Mouse (Mus musculus) regulatory T cell (primary cell): ENCODE data around the gene Dhfr.

Experiments
- in situ Hi-C: fragments of 300-600 bp; cut with MboI, MseI; formaldehyde crosslinking; loops from one replicate; pipeline ENCODE4 v1.15.1; 2025; ENCODE audit warnings: high pct_unique_total_duplicates

Dhfr gene

DNA sequence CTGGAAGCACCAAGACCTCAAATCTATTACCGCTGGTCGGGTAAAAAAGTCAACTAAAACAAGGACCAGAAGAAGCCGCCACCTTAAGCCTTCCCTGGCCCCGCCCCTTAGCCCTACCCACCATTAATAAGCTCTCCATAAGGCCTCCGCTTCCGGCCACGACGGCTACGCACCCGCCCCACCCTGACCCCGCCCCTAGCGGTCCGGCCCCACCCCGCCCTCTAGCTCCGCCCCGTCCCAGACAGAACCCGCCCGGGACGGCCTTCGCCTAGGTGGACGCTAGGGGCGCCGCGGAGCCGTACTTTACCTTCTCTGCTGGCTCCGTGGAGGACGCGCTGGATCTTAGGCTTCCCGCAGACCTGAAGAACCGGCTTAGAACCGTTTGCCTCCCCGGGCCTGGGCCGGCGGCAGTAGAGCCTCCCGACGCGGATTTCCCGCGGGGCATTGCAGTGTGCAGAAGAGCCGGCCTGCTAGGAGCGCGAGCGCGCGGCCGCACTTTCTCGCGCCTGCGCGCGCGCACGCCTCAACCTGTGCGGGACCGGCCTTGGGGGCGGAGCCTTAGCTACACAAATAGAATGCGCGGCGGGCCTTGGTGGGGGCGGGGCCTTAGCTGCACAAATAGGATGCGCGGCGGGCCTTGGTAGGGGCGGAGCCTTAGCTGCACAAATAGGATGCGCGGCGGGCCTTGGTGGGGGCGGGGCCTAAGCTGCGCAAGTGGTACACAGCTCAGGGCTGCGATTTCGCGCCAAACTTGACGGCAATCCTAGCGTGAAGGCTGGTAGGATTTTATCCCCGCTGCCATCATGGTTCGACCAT lies at the start of gene Dhfr, which contains the start of gene Msh3:
TSS of gene Dhfr (plus strand) at position 271 of the 816 bp plus-strand sequence.
TSS of gene Msh3 (minus strand) at position 548 of the 816 bp plus-strand sequence.
- in situ Hi-C loops = loop anchor here (10.0 to 25.0 kb wide), 3 partner anchors 130 to 1133 kb away; partner anchors contain the start of genes Fam151b, Jmy and Tent2

DNA sequence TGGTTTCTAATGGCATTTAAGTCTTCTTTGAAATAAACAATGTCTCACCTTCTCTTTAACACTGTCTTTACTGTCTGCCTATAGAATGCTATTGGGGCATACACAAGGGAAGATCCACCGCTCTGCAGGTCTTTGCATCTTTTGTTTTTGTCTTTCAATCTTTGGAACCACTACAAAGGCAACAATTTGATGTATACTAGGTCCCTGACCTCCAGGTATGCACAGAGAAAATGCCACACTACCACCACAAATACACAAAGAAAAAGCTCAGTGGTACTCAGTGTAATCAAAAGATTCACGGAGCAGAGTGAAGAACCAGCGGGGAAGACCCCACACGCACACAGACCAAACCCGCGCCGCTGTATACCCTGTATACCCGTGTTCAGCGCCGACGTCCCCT lies 48.8 kb upstream of the Dhfr start, which contains the start of gene Gm20379:
TSS of gene Gm20379 (plus strand) at position 301 of the 400 bp plus-strand sequence.
- in situ Hi-C loops = no loop called here

DNA sequence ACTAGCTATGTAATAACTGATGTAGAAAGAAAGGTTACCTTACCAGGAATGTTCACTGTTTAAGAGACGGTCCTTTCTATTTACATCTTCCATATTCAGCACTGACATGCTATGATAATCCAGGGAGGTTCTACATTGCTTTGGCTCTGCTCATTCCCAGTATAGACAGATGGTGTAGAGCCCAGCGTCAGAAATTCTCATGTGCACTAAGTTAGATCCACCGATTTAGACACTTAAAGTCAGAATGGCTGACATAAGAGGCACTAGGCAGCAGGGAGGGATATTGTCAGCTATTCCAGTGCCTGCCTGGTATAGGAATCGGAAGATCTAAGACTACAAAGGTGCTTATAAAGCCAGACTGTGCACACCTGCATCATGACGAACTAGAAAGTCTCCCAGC lies 39.9 kb upstream of the Dhfr start:
- in situ Hi-C loops = no loop called here

DNA sequence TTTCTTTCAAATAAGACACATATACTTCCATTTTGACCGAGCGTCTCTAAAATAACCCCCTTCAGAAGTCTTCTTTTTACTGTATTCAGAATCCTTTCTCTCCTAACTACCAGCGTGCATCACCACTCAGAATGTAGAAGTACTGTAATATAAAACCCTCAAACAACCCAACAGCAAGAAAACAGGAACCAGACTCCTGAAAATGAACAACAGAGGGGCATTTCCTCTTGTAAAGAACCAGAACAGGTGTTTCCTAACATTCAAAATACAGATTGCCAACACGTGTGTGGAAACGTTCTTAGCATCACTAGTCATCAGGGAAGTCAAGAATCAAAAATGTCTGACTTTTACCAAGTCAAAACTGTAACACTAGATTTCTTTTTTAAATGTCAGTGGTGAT lies 33.8 kb upstream of the Dhfr start:
- in situ Hi-C loops = no loop called here

DNA sequence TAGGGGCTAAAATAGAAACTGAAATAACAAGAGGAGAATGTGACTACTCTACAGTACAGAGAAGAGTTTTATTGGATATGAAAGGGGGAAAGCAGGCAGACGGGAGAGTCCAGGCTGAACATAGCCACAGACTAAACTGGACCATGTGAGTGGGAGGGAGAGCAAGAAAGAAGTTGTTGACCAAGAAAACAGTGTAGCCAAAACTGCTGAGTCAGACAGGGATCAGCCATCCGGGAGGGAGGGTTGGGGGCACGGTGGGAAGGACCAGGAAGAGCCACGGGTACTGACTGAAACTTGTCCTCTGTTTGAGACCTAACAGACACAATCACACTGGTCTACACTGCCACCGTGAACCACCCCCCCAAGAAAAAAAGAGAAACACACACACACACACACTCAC lies 28.5 kb upstream of the Dhfr start:
- in situ Hi-C loops = loop anchor here (25.0 kb wide), 1 partner anchor 414 kb away; no protein-coding TSS in a partner anchor

DNA sequence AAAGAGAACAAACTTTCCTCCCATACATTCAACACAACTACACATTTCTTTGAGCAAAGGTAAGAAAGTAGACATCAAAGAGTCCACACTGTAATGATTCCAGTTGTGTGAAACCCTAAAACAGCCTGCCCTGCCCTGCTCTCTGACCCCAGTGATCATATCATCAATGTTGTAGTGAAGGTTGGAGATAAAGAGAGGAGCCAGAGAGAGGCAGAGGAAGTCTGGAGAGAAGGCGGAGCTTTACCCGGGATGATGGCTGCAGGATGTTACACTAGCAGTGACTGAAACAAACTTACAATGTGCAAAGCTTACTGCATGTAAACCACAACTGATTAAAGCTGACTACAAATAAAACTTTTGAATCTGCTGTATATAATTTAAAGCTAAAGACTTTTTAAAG lies 26.5 kb upstream of the Dhfr start:
- in situ Hi-C loops = loop anchor here (25.0 kb wide), 1 partner anchor 416 kb away; no protein-coding TSS in a partner anchor

DNA sequence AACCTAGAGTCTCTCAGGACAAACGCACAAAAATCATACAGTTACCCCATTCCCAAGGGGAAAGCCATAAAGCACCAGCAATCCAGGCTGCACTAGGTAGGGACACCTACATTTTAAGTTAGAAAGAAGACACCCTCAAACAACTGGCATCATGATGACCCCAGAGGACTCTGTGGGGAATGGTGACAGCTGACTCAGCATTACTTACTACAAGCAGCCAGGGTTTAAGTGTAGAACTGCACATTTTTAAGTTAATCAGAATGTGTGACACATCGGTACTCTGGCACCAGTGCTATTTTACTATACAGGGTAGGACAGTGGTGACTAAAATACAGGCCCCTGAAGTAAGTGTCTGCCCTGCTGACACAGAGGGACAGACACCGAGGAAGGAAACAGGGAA lies 23.9 kb upstream of the Dhfr start:
- in situ Hi-C loops = loop anchor here (25.0 kb wide), 1 partner anchor 418 kb away; no protein-coding TSS in a partner anchor

DNA sequence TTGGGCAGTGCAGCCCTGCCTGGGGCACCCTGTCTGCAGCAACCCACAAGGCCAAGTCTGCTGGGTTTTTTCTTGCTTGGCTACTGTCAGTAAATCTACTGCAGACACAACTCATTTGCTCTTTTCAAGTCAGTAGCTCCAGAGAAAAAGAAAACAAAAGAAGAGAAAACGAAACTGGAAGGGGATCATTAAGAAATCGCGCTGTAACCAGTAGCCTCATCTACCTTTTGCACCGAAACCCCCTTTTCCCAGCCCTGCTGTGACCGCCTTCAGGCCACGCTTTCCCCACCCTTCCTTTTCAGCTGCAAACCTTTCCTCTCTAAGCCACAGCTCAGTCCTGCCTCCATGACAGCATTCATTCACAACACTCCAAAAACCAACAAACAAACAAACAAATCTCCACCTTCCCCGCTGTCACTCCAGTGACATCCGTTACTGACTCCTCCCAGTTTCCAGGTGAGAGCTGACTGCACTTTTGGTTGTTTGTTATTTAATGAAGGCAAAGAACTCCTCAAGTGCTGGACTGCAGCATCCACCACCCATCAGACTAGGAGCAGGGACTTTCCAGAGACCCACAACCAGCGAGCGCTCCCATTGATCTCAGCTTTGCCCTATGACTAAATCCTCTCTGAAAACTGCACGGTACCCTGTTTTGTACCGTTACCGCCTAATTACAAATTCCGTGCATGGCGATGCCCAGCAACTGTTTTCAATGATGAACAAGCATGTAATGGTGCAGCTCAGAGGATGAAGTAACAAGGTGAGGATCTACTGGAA lies 22.2 kb upstream of the Dhfr start:
- in situ Hi-C loops = loop anchor here (25.0 kb wide), 1 partner anchor 420 kb away; no protein-coding TSS in a partner anchor

DNA sequence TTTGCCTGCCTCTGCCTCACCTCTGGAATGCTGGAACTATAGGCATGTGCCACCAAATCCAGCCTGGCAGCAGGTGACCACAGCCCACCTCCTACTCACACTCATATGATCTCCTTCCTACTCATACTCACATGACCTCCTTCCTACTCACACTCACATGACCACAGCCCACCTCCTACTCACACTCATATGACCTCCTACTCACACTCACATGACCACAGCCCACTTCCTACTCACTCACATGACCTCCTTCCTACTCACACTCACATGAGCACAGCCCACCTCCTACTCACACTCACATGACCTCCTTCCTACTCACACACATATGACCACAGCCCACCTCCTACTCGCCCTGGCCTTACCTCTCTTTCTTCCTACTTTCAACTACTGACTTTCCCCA lies 17.7 kb upstream of the Dhfr start:
- in situ Hi-C loops = loop anchor here (25.0 kb wide), 1 partner anchor 425 kb away; no protein-coding TSS in a partner anchor

DNA sequence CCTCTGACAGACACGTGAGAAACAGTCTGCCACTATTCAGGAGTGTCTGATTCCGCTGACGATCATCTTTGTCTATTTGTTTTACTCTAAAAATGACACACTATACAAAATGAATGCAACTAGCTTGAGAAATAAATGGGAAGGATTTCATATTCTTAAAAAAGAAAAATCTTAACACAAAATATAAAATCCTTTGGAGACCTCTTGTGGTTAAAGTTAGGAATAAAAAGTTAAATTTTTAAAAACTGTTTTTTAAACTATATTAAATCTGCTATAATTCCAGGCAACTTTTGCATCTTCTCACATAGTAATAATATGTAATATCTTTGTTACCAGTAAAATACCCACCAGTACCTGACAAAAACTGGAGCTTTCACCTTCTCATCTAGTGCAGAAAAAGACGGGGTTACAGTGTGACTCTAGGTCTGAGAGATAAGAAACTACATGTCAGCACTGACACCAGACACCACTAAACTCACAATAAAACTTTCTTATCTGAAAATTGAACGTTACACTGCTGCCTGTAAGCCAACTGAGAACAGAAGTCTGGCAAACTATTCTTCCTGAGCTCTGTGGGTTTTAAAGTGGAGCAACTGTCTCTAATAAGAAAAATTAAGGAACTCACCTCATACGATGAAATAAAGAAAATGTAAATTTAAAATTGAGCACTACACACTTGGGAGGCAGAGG lies 16.6 kb upstream of the Dhfr start:
- in situ Hi-C loops = loop anchor here (25.0 kb wide), 1 partner anchor 426 kb away; no protein-coding TSS in a partner anchor

DNA sequence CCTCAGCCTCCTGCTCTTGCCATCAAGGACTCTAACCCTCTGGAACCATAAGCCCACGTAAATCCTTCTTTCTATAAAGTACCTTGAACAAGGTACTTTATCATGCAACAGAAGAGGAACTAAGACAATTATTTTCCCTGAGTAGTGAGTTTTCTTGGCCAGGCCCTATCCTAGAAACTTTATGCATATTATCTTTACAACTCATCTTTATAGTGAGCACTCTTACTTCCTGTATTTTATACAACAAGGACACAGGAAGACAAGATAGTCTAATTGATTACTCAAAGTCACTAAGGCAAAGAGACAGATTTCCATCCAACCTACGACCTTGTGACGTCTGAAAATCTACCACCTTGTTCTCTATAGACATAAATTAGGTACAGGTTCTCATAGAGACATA lies 14.7 kb upstream of the Dhfr start:
- in situ Hi-C loops = loop anchor here (5.0 to 25.0 kb wide), 2 partner anchors 77 to 427 kb away; no protein-coding TSS in a partner anchor

DNA sequence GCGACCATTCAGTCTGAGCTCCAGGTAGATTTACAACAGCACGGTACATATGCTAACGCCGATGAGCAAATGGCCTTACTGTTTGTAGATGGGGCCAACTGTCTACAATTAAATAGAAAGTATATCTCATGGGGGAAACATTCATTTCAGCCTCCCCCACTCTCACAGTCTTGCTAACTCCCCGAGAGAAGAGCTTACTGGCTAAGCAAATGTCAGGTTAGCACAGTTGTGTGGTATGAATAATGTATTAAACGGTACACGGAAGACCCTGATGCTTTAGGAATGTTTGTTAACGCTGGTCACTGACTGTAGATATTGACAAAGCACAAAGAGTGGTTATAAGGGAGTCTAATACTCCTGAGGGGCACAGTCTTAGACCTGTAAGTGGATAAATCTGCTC lies 10.5 kb upstream of the Dhfr start:
- in situ Hi-C loops = loop anchor here (5.0 to 25.0 kb wide), 2 partner anchors 82 to 432 kb away; no protein-coding TSS in a partner anchor

DNA sequence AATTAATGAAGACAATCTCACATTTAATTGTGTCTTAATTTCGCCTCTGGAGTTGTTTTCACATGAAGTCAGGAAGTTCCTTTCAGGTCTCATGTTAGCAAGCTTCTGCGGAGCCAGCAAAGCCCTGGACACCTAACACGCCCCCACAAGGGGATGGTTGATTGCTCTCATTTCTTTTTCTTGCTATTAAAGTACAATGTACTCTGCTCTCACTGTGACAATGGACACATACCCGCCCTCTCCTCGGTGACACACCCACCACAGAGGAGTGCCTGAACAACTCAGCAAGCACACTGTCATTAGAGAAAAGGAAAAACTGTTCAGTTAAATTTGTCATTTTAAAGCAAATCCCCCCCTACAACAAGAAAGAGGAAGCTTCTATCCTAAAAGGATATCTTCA lies 8.2 kb upstream of the Dhfr start:
- in situ Hi-C loops = loop anchor here (25.0 kb wide), 1 partner anchor 434 kb away; no protein-coding TSS in a partner anchor

DNA sequence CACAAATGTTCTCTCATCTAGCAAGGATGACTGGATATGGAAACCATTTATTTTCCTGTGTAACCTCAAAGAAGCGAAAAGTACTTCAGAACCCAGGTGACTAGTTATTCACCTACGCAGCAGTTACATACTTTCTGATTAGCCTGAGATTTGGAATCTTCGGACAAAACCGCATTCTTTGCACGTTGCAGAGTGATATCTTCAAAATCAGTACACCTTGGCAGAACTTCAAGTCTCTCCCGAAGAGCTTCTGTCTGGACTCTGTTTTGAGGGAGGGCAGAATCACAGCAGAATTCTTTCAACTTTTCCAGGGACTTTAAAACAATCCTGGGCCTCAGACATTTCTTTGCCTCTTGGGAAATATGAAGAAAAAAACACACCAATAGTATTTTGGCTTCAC lies 3.4 kb upstream of the Dhfr start:
- in situ Hi-C loops = loop anchor here (10.0 to 25.0 kb wide), 3 partner anchors 134 to 1136 kb away; partner anchors contain the start of genes Fam151b, Jmy and Tent2

DNA sequence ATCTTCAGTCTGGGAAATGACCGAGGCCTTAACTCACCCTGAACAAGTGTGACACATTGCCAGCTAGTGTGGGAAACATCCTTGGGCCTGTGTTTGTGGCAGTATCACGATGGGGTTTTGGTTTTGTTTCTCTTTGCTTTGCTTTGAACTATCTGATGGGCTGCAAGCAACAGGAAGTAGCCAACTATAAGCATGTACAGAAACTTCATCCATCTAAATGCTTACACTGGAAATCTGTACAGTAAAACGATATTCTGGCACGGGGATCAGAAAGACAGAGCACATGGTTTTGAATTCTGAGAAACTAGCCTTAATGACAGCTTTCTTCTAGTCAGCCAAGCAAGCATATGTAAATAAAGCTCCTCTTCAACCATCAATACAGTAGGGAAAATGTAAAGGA lies 570 bp upstream of the Dhfr start:
- in situ Hi-C loops = loop anchor here (10.0 to 25.0 kb wide), 3 partner anchors 131 to 1133 kb away; partner anchors contain the start of genes Fam151b, Jmy and Tent2

DNA sequence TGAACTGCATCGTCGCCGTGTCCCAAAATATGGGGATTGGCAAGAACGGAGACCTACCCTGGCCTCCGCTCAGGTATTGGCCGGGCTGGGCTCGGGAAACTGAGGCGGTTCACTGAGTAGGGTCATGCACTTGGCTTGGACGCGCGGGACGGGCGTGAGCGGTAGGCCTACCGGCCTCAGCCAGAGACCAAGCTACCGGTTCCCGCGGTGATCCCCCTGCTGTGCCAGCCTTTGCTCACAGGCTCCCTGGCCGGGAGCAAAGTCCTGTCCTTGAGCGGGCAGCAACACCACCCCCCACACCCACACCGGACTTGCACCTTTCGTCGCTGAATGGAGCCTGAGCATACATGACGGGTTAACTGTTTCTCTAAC lies 732 bp downstream of the Dhfr start:
- in situ Hi-C loops = loop anchor here (10.0 to 25.0 kb wide), 3 partner anchors 130 to 1132 kb away; partner anchors contain the start of genes Fam151b, Jmy and Tent2

DNA sequence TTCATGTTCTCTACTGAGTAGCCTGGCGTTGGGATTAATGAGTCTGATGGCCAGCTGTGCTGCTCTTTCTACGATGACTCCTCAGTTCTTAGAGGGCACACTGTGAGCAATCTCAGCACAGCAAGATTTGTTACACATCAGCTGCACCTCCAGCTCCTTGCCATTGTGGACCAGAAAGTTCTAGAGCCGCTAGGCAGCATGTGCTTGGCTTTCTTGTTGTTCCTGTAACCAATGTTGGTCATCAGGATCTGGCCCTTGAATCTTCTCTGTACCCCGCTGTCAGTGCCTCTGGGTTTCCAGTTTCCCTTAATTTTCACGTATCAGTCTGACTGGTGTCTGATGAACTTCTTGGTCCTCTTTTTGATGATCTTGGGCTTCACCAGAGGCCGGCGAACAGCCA lies 1.9 kb downstream of the Dhfr start:
- in situ Hi-C loops = loop anchor here (10.0 to 25.0 kb wide), 3 partner anchors 128 to 1131 kb away; partner anchors contain the start of genes Fam151b, Jmy and Tent2

DNA sequence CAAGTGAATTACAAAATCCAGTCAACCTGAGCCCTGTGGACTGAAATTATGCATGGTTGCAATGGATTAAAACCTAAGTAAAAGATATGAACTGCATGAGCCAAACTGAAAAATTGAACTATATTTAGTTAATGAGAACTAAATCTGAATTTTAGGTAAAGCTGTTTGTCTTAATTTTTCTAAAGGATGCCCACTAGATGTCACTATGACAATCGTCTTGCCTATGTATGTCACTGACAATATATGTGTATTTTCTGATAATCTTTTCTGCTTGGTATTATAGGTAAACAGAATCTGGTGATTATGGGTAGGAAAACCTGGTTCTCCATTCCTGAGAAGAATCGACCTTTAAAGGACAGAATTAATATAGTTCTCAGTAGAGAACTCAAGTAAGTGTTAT lies 3.1 kb downstream of the Dhfr start:
- in situ Hi-C loops = loop anchor here (10.0 to 25.0 kb wide), 3 partner anchors 127 to 1130 kb away; partner anchors contain the start of genes Fam151b, Jmy and Tent2

DNA sequence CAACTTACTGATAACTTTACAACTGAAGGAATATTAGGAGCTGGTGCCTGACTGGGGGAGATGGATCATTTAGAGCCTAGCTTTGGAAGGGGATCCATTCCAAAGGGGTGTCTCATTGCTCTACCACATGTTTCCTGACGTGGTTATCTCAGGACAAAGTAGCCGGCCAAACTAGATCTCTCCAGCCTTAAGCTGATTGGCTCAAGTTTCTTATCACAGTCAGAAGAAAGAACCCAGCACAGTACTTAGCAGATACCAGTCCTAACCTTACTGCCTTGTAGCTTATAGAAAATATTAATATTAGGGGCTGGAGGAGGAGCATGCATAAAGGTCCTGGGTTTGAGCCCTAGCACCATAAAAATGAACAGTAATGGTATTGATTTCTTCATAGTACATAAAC lies 7.1 kb downstream of the Dhfr start:
- in situ Hi-C loops = loop anchor here (25.0 kb wide), 2 partner anchors 826 to 1126 kb away; partner anchors contain the start of genes Jmy and Tent2

DNA sequence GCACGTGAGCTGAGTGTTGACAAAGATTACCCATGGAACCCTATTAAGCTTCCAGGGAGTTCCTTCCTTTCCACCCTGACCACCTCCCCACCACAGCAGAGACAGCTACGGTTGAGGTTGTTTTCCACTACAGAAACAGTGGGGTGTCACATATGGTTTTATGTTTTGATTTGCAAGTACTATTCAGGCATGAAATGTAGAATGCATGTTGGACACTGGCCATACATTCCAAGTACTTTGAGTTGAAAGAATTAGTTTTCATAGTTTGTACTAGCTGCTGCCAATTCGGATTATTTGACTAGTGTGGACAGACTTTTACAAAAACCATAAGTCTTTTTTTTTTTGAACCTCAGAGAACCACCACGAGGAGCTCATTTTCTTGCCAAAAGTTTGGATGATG lies 10.8 kb downstream of the Dhfr start:
- in situ Hi-C loops = loop anchor here (25.0 kb wide), 2 partner anchors 822 to 1122 kb away; partner anchors contain the start of genes Jmy and Tent2
